Mouse (Mus musculus) limb, embryonic 10.5 days (tissue): ENCODE data around the gene Olfr44. TPM values are rescaled to one million over a fixed set of nuclear protein-coding genes. Genes with fewer than 3 reads are reported as not detected.

Experiments
- DNase-seq: peaks from one replicate; pipeline ENCODE4 v3.0.0-alpha.2; 2017; ENCODE audit warnings: low spot score
- H3K27ac ChIP-seq: fragments of 300-500 bp; sonication (generic); 2 replicates; pipeline ENCODE4 v1.5.1; 2016; ENCODE audit warnings: mild to moderate bottlenecking
- H3K27me3 ChIP-seq: fragments of 300-500 bp; sonication (generic); 2 replicates; pipeline ENCODE4 v1.6.1; 2016; ENCODE audit warnings: low read depth, mild to moderate bottlenecking; ENCODE audit not compliant: poor library complexity, severe bottlenecking
- H3K36me3 ChIP-seq: fragments of 300-500 bp; sonication (generic); 2 replicates; pipeline ENCODE4 v1.6.1; 2016; ENCODE audit warnings: mild to moderate bottlenecking, moderate library complexity
- H3K4me1 ChIP-seq: fragments of 300-500 bp; sonication (generic); 2 replicates; pipeline ENCODE4 v1.6.1; 2016
- H3K4me3 ChIP-seq: fragments of 300-500 bp; sonication (generic); 2 replicates; pipeline ENCODE4 v1.5.1; 2016; ENCODE audit warnings: mild to moderate bottlenecking, moderate library complexity
- H3K9me3 ChIP-seq: fragments of 300-500 bp; sonication (generic); replicated peaks from 2 replicates; pipeline ENCODE4 v1.6.1; 2016; ENCODE audit warnings: mild to moderate bottlenecking
- WGBS: fragments of 180-500 bp; shearing (Covaris S2); methylation state at CpG from one replicate; pipeline ENCODE4 v1.1.7; 2016; 5-methylcytosine and 5-hydroxymethylcytosine counted together
- polyA plus RNA-seq: library from polyadenylated mRNA; unstranded; fragments of >200 nt; fragmentation: Nextera tagmentation; extraction: Ambion mirVana; gene quantifications from 2 replicates; pipeline ENCODE4 v1.2.1, GENCODE M21; 2016

Gene Olfr44
- not detected in 2 replicates for polyA plus RNA-seq

GRCm38 (mm10) chr9:39493895-39494294 lies at the start of gene Olfr44:
TSS of gene Olfr44 (minus strand) at chr9:39493995.
- no peaks in the 10 kb centered on the region for H3K27me3 ChIP-seq
- 91% methylated on average over 2 of the region's 2 CpGs for WGBS
- H3K36me3 ChIP-seq = no peaks in the 10 kb centered on the region

GRCm38 (mm10) chr9:39523616-39524285 lies 30.0 kb upstream of the Olfr44 start:
- 81% methylated on average over 1 of the region's 1 CpGs for WGBS
- Histone ChIP-seq H3K27me3 (no peaks in the 10 kb centered on the region), H3K4me1 (no peaks in the 10 kb centered on the region), H3K27ac (no peak overlapping the region), H3K9me3 (no peaks in the 10 kb centered on the region), H3K36me3 (no peaks in the 10 kb centered on the region), H3K4me3 (no peak overlapping the region)
- DNase-seq = no peak

More at GRCm38 (mm10) chr9:39493895-39494294, at the start of gene Olfr44:
- H3K9me3 ChIP-seq = no peaks in the 10 kb centered on the region
- no peaks in the 10 kb centered on the region for H3K4me1 ChIP-seq
- H3K27ac ChIP-seq = no peak within 1 kb of the TSS
- no peak within 1 kb of the TSS for H3K4me3 ChIP-seq
- DNase-seq = no peak

- DNase-seq = no peak
- H3K36me3 ChIP-seq = no peaks in the 10 kb centered on the region
- no peaks in the 10 kb centered on the region for H3K27me3 ChIP-seq
- H3K9me3 ChIP-seq = no peaks in the 10 kb centered on the region
- no peak overlapping the region for H3K4me3 ChIP-seq
- no peak overlapping the region for H3K27ac ChIP-seq
- no peaks in the 10 kb centered on the region for H3K4me1 ChIP-seq
These were observed 24.8 kb upstream of the Olfr44 start for GRCm38 (mm10) chr9:39518595-39518994.

- WGBS = 79% methylated on average over 3 of the region's 3 CpGs
- Histone ChIP-seq H3K4me3 (no peak within 1 kb of the TSS), H3K9me3 (no peaks in the 10 kb centered on the region), H3K27me3 (no peaks in the 10 kb centered on the region), H3K36me3 (no peaks in the 10 kb centered on the region), H3K27ac (no peak within 1 kb of the TSS), H3K4me1 (no peaks in the 10 kb centered on the region)
- no peak for DNase-seq
These were observed 21.7 kb upstream of the Olfr44 start, which contains the start of gene Olfr957 for GRCm38 (mm10) chr9:39515531-39515930. TSS of gene Olfr957 (minus strand) at chr9:39515809.

GRCm38 (mm10) chr9:39509412-39509811 lies 15.6 kb upstream of the Olfr44 start:
- Histone ChIP-seq H3K9me3 (no peaks in the 10 kb centered on the region), H3K4me1 (no peaks in the 10 kb centered on the region), H3K36me3 (no peaks in the 10 kb centered on the region), H3K27ac (no peak overlapping the region), H3K27me3 (no peaks in the 10 kb centered on the region), H3K4me3 (no peak overlapping the region)
- 83% methylated on average over 9 of the region's 9 CpGs for WGBS
- DNase-seq = no peak

GRCm38 (mm10) chr9:39508998-39509397 lies 15.2 kb upstream of the Olfr44 start:
- DNase-seq = peak; percentile 47
- WGBS = 11% methylated on average over 6 of the region's 6 CpGs
- no peaks in the 10 kb centered on the region for H3K36me3 ChIP-seq

GRCm38 (mm10) chr9:39471844-39472243 lies 22.0 kb downstream of the Olfr44 start, which contains the start of gene Olfr955:
TSS of gene Olfr955 (minus strand) at chr9:39471944.
- no peaks in the 10 kb centered on the region for H3K4me1 ChIP-seq
- no peak within 1 kb of the TSS for H3K27ac ChIP-seq
- H3K27me3 ChIP-seq = no peaks in the 10 kb centered on the region

More at GRCm38 (mm10) chr9:39508998-39509397, 15.2 kb upstream of the Olfr44 start:
- H3K4me1 ChIP-seq = no peaks in the 10 kb centered on the region
- no peak overlapping the region for H3K27ac ChIP-seq
- H3K9me3 ChIP-seq = no peaks in the 10 kb centered on the region
- no peak overlapping the region for H3K4me3 ChIP-seq
- no peaks in the 10 kb centered on the region for H3K27me3 ChIP-seq

GRCm38 (mm10) chr9:39456401-39456800 lies 37.4 kb downstream of the Olfr44 start, which contains the start of gene Olfr954:
TSS of gene Olfr954 (plus strand) at chr9:39456701.
- Histone ChIP-seq H3K9me3 (no peaks in the 10 kb centered on the region), H3K27me3 (no peaks in the 10 kb centered on the region), H3K4me3 (no peak within 1 kb of the TSS), H3K4me1 (no peaks in the 10 kb centered on the region), H3K27ac (no peak within 1 kb of the TSS), H3K36me3 (no peaks in the 10 kb centered on the region)
- DNase-seq = no peak
- WGBS = 84% methylated on average over 6 of the region's 6 CpGs

More at GRCm38 (mm10) chr9:39471844-39472243, 22.0 kb downstream of the Olfr44 start, which contains the start of gene Olfr955:
- 63% methylated on average over 1 of the region's 1 CpGs for WGBS
- Histone ChIP-seq H3K4me3 (no peak within 1 kb of the TSS), H3K9me3 (no peaks in the 10 kb centered on the region), H3K36me3 (no peaks in the 10 kb centered on the region)
- no peak for DNase-seq

Other genes with a start within 250 kb of the Olfr44 start
- not detected in 2 replicates for gene Olfr1537, start 244.0 kb downstream of the Olfr44 start, polyA plus RNA-seq
- not detected in 2 replicates for gene Olfr945, start 217.2 kb downstream of the Olfr44 start, polyA plus RNA-seq
- gene Olfr948, start 167.9 kb downstream of the Olfr44 start, polyA plus RNA-seq = not detected in 2 replicates
- not detected in 2 replicates for gene Olfr951, start 106.6 kb downstream of the Olfr44 start, polyA plus RNA-seq
- not detected in 2 replicates for gene Olfr952, start 66.8 kb downstream of the Olfr44 start, polyA plus RNA-seq
- not detected in 2 replicates for gene Olfr954, start 37.3 kb downstream of the Olfr44 start, polyA plus RNA-seq
- not detected in 2 replicates for gene Olfr955, start 22.1 kb downstream of the Olfr44 start, polyA plus RNA-seq
- gene Olfr957, start 21.8 kb upstream of the Olfr44 start, polyA plus RNA-seq = not detected in 2 replicates
- gene Olfr958, start 60.1 kb upstream of the Olfr44 start, polyA plus RNA-seq = not detected in 2 replicates
- gene Olfr959, start 81.6 kb upstream of the Olfr44 start, polyA plus RNA-seq = not detected in 2 replicates
- 2.8 and 6.9 TPM in 2 replicates for gene AW551984, start 110.4 kb upstream of the Olfr44 start, polyA plus RNA-seq
- gene Olfr148, start 116.7 kb upstream of the Olfr44 start, polyA plus RNA-seq = not detected in 2 replicates
- gene Olfr960, start 127.4 kb upstream of the Olfr44 start, polyA plus RNA-seq = not detected in 2 replicates
- gene Olfr961, start 151.1 kb upstream of the Olfr44 start, polyA plus RNA-seq = not detected in 2 replicates
- not detected in 2 replicates for gene Olfr963, start 173.2 kb upstream of the Olfr44 start, polyA plus RNA-seq
- gene Olfr149, start 213.1 kb upstream of the Olfr44 start, polyA plus RNA-seq = not detected in 2 replicates
- gene Olfr965, start 217.4 kb upstream of the Olfr44 start, polyA plus RNA-seq = not detected in 2 replicates
- gene Olfr150, start 237.0 kb upstream of the Olfr44 start, polyA plus RNA-seq = not detected in 2 replicates